Mouse (Mus musculus) lung, postnatal 0 days (tissue): ENCODE results near the gene Ss18l2. TPM values are rescaled to one million over a fixed set of nuclear protein-coding genes. Genes with fewer than 3 reads are reported as not detected.

Source experiments
- ATAC-seq: fragments of 200-750 bp; cut with Nextera tagmentation; 2 replicates; pipeline ENCODE4 v1.8.0; 2017; ENCODE audit warnings: moderate library complexity
- DNase-seq: peaks from one replicate; pipeline ENCODE4 v3.0.0-alpha.2; 2016; ENCODE audit warnings: low spot score
- H3K27ac ChIP-seq: fragments of 300-500 bp; sonication (generic); 2 replicates; pipeline ENCODE4 v1.5.1; 2014; ENCODE audit warnings: antibody characterized with exemption, mild to moderate bottlenecking, low read length, mixed read lengths
- H3K27me3 ChIP-seq: fragments of 300-500 bp; sonication (generic); replicated peaks from 2 replicates; pipeline ENCODE4 v1.6.1; 2014; ENCODE audit warnings: low read length, mixed read lengths; ENCODE audit not compliant: insufficient read depth
- H3K36me3 ChIP-seq: fragments of 300-500 bp; sonication (generic); 2 replicates; pipeline ENCODE4 v1.6.1; 2014; ENCODE audit warnings: low read length, mixed read lengths; ENCODE audit not compliant: insufficient read depth
- H3K4me1 ChIP-seq: fragments of 300-500 bp; sonication (generic); 2 replicates; pipeline ENCODE4 v1.6.1; 2014; ENCODE audit warnings: antibody characterized with exemption, low read depth, low read length, mixed read lengths; ENCODE audit not compliant: insufficient read depth
- H3K4me2 ChIP-seq: fragments of 300-500 bp; sonication (generic); replicated peaks from 2 replicates; pipeline ENCODE4 v1.6.1; 2014; ENCODE audit warnings: low read depth, mild to moderate bottlenecking, low read length, moderate library complexity, mixed read lengths
- H3K4me3 ChIP-seq: fragments of 300-500 bp; sonication (generic); 2 replicates; pipeline ENCODE4 v1.5.1; 2014; ENCODE audit warnings: low read depth, low read length
- H3K9ac ChIP-seq: fragments of 300-500 bp; sonication (generic); replicated peaks from 2 replicates; pipeline ENCODE4 v1.6.1; 2014; ENCODE audit warnings: low read depth, mild to moderate bottlenecking
- H3K9me3 ChIP-seq: fragments of 300-500 bp; sonication (generic); 2 replicates; pipeline ENCODE4 v1.6.1; 2016; ENCODE audit warnings: low read length, mixed read lengths
- CTCF ChIP-seq: IDR thresholded peaks from 2 replicates; pipeline ENCODE4 v1.5.1; 2016; ENCODE audit warnings: antibody characterized with exemption, mild to moderate bottlenecking
- EP300 ChIP-seq: IDR thresholded peaks from 2 replicates; pipeline ENCODE4 v1.6.1; 2016; ENCODE audit warnings: antibody characterized with exemption, mild to moderate bottlenecking, control low read depth
- WGBS: fragments of 180-500 bp; shearing (Covaris S2); extraction: QIAGEN DNeasy Blood & Tissue Kit; methylation state at CpG from one replicate; pipeline ENCODE4 v1.1.7; 2014; 5-methylcytosine and 5-hydroxymethylcytosine counted together
- polyA plus RNA-seq: library from polyadenylated mRNA; unstranded; fragments of >200 nt; fragmentation: Nextera tagmentation; extraction: Ambion mirVana; gene quantifications from 2 replicates; pipeline ENCODE4 v1.2.1, GENCODE M21; 2015

Ss18l2 gene
- polyA plus RNA-seq, 1 experiment from 2014 or later, result 104 TPM

DNA sequence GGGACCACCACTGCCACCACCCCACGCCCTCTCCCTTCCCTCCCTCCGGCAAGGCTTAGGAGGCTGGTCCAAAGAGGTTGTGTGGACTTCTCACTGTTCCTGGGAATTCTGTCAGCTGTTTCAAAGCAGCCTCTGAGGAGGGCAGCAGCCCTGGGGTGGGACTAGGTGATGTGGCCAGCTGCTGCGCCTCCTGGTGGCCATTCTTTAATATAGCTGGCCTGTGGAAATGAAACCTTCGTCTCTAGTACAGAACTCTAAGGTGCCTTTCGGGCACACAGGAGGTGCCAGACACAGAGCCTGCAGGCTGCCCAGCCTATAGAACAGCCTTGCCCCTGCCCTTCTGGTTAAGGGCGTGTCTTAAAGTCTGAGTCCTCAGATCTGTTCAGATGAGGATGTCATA, 30.6 kb upstream of the Ss18l2 start:
- TF ChIP-seq CTCF (peak; percentile 91), EP300 (no peak)
- Histone ChIP-seq H3K4me3 (no peak overlapping the region), H3K27me3 (no peaks in the 10 kb centered on the region), H3K4me1 (peaks cover 7% of the 10 kb centered on the region; the same call in 1 of the 2 replicates), H3K9ac (no peak overlapping the region), H3K9me3 (no peaks in the 10 kb centered on the region), H3K36me3 (no peaks in the 10 kb centered on the region), H3K27ac (no peak overlapping the region), H3K4me2 (no peak overlapping the region)
- peak; percentile 53 for ATAC-seq
- WGBS, result 22% methylated on average over 6 of the region's 6 CpGs
- peak; percentile 86 for DNase-seq

GRCm38 (mm10) chr9:121681191-121681590, 28.9 kb upstream of the Ss18l2 start:
- Histone ChIP-seq H3K27ac (no peak overlapping the region), H3K4me1 (peaks cover 7% of the 10 kb centered on the region; the same call in 1 of the 2 replicates), H3K36me3 (peaks cover 5% of the 10 kb centered on the region; the same call in 1 of the 2 replicates), H3K4me2 (no peak overlapping the region), H3K4me3 (no peak overlapping the region), H3K27me3 (no peaks in the 10 kb centered on the region), H3K9ac (no peak overlapping the region), H3K9me3 (no peaks in the 10 kb centered on the region)
- DNase-seq (no peak), ATAC-seq (no peak)
- 74% methylated on average over 8 of the region's 8 CpGs for WGBS
- no peak for TF ChIP-seq EP300
- no peak for TF ChIP-seq CTCF

- Histone ChIP-seq H3K4me2 (no peak overlapping the region), H3K4me3 (no peak overlapping the region), H3K9ac (no peak overlapping the region), H3K27me3 (no peaks in the 10 kb centered on the region), H3K27ac (no peak overlapping the region), H3K4me1 (peaks cover 7% of the 10 kb centered on the region; the same call in 1 of the 2 replicates), H3K36me3 (peaks cover 7% of the 10 kb centered on the region), H3K9me3 (no peaks in the 10 kb centered on the region)
- no peak for TF ChIP-seq EP300
- TF ChIP-seq CTCF, result no peak
- DNase-seq, result no peak
- 70% methylated on average over 18 of the region's 18 CpGs for WGBS
- ATAC-seq, result no peak
Measured at GRCm38 (mm10) chr9:121682037-121682680, 28.0 kb upstream of the Ss18l2 start.

DNA sequence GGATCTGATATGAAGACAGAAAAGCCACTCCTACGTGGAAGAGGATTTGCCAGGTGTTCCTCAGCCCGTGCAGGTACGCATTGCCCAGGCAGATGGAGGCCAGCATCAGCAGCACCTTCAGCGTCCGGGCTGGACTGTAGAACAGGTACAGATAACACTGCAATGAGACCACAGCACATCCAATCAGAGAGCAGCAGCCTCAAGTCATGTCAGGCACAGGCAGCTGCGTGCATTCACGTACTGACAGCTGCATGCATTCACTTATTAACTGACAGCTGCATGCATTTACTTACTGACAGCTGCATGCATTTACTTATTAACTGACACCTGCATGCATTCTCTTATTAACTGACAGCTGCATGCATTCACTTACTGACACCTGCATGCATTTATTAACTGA, 25.4 kb upstream of the Ss18l2 start:
- Histone ChIP-seq H3K4me2 (no peak overlapping the region), H3K9me3 (no peaks in the 10 kb centered on the region), H3K4me1 (no peaks in the 10 kb centered on the region), H3K9ac (no peak overlapping the region), H3K36me3 (peaks cover 12% of the 10 kb centered on the region), H3K27me3 (no peaks in the 10 kb centered on the region), H3K4me3 (no peak overlapping the region), H3K27ac (no peak overlapping the region)
- ATAC-seq (no peak), DNase-seq (no peak)
- TF ChIP-seq CTCF (no peak), EP300 (no peak)
- 72% methylated on average over 7 of the region's 7 CpGs for WGBS

- DNase-seq (no peak), ATAC-seq (no peak)
- no peaks in the 10 kb centered on the region for H3K4me1 ChIP-seq
- H3K36me3 ChIP-seq, result peaks cover 9% of the 10 kb centered on the region
- no peak overlapping the region for H3K9ac ChIP-seq
- H3K4me2 ChIP-seq, result no peak overlapping the region
- H3K4me3 ChIP-seq, result no peak overlapping the region
- TF ChIP-seq EP300 (no peak), CTCF (no peak)
- no peaks in the 10 kb centered on the region for H3K27me3 ChIP-seq
- H3K27ac ChIP-seq, result no peak overlapping the region
- no peaks in the 10 kb centered on the region for H3K9me3 ChIP-seq
- 68% methylated on average over 15 of the region's 15 CpGs for WGBS
Measured at GRCm38 (mm10) chr9:121690200-121690651, 19.9 kb upstream of the Ss18l2 start.

DNA sequence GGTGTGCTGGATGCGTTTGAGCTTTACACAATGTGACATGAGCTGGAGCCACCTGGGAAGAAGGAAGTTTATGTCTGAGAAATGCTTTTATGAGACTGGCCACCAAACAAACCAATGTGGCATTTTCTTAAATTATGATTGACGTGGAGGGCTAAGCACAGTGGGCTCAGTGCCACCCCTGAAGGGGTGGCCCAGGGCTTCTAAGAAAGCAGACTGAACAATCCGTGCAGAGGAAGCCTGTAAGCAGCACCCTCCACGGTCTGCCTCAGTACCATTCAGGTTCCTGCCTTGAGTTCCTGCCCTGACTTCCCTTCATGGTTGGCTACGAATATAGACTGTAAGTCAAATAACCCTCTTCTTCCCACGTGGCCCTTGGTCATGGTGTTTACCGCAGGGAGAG, 19.4 kb upstream of the Ss18l2 start:
- Histone ChIP-seq H3K9me3 (no peaks in the 10 kb centered on the region), H3K27me3 (no peaks in the 10 kb centered on the region), H3K4me2 (no peak overlapping the region), H3K4me1 (no peaks in the 10 kb centered on the region), H3K4me3 (no peak overlapping the region), H3K27ac (no peak overlapping the region), H3K9ac (no peak overlapping the region), H3K36me3 (peaks cover 6% of the 10 kb centered on the region; the same call in 1 of the 2 replicates)
- TF ChIP-seq EP300 (no peak), CTCF (no peak)
- 85% methylated on average over 7 of the region's 7 CpGs for WGBS
- DNase-seq (no peak), ATAC-seq (no peak)
